Mouse (Mus musculus): Measurements from ENCODE around the gene Efcab12.

DNA sequence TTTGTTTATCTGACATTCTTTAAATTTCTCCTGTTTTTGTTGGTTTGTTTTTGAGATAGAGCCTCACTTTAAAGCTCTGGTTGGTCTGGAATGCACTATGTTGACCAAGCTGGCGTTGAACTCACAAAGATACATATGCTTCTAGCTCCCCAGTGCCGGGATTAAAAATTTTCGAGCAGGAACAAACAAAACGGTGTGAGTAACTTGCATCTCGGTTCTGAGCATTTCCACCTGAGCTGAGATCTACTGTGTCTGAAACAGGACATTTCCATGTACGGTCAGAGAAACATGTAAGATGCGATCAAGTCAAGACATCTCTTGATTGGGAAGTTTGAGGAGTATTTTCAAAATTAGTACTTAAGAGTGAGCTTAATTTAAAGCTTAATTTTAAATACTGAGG, 15.8 kb upstream of the Efcab12 start:
- TF ChIP-seq CTCF (IDR thresholded peaks at IDR 0.05; ENCODE audit: extremely low read depth, insufficient read length, insufficient replicate concordance, low read depth, low read length) = no peak
- TF ChIP-seq POLR2A (IDR thresholded peaks at IDR 0.05; ENCODE audit: low read depth, low read length) = no peak

Data from small intestine, adult 2 months (tissue).